Mouse (Mus musculus) R1 (cell line): ENCODE results near the gene Armc2.
A peak's percentile ranks its signal among the peaks of the same experiment; 100 is the strongest.

Experiments
- DNase-seq: peaks from one replicate; pipeline ENCODE4 v3.0.0-alpha.2; 2018; ENCODE audit warnings: low read depth, low spot score

Gene Armc2

GRCm38 (mm10) chr10:42014086-42014485, 4.2 kb downstream of the Armc2 start:
- no peak for DNase-seq

- DNase-seq, result no peak
Measured at GRCm38 (mm10) chr10:42010761-42011435, 7.3 kb downstream of the Armc2 start.

- DNase-seq, result no peak
Measured at GRCm38 (mm10) chr10:42005259-42005658, 13.0 kb downstream of the Armc2 start.

- no peak for DNase-seq
Measured at GRCm38 (mm10) chr10:42004690-42005089, 13.6 kb downstream of the Armc2 start.

GRCm38 (mm10) chr10:42004056-42004455, 14.2 kb downstream of the Armc2 start:
- no peak for DNase-seq

GRCm38 (mm10) chr10:42003576-42003975, 14.7 kb downstream of the Armc2 start:
- DNase-seq, result no peak

GRCm38 (mm10) chr10:42002436-42002835, 15.8 kb downstream of the Armc2 start:
- DNase-seq, result no peak

GRCm38 (mm10) chr10:42001260-42001659, 17.0 kb downstream of the Armc2 start:
- DNase-seq, result no peak

GRCm38 (mm10) chr10:41997691-41998178, 20.5 kb downstream of the Armc2 start:
- peak; percentile 87 for DNase-seq

- peak; percentile 35 for DNase-seq
Measured at GRCm38 (mm10) chr10:41996157-41996556, 22.1 kb downstream of the Armc2 start.

GRCm38 (mm10) chr10:41995051-41995450, 23.2 kb downstream of the Armc2 start:
- DNase-seq, result no peak

DNA sequence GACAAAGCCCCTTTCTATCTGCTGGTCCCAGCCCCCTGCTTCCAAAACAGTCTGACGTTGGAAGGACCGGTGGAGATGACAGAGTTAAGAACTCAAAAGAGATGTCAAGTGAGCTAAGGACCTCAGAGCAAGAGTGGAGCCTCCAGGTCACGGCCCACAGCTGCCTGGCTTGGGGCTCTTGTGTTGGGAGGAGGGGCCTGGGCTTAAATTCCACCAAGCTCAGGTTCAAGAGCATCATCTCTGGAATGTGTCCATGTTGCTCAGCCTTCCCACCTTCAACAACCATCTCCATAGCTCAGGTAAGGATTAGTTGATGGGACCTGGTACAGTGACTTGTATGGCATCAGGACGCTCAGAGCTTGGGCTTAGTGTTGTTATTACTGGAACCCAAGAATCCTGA, 23.7 kb downstream of the Armc2 start:
- no peak for DNase-seq

- no peak for DNase-seq
Measured at GRCm38 (mm10) chr10:41992059-41992440, 26.2 kb downstream of the Armc2 start.

- DNase-seq, result peak; percentile 34
Measured at GRCm38 (mm10) chr10:41991364-41992058, 26.7 kb downstream of the Armc2 start.

DNA sequence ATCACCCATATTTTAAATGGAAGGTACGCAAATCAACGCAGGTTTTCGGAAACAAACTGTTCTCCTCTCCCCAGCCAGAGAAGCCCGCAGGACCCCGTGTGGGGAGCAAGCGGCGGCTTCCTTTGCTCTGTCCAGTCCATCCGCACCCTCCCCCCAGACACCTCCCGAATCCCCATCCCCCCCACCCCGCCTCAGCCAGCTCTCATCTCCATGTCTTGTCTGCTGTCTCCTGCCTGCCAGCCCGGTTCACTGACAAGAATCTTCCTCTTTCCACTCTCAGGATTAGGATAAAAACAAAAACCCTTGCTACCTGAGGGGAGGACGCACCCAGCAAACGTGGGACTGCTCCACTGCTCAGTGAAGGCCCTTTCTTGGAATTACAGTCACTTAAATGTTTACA, 27.3 kb downstream of the Armc2 start:
- no peak for DNase-seq

DNA sequence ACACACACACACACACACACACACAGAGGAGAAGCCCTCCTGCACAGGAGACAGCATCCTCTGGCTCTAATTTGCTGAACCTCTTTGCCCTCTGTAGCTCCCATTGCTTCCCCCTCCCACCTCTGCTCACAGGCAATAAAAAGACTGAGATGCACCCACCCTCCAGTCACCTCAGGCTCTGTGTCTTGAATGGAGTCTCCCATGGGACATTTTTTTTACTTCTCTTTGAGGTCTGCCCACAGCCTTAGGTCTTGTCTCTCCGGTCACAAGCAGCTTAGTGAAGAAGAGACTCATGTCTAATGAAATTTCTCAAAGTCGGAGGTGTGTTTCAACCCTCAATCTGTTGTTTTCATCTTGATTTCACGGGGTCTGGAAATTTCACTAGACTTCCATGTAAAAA, 29.3 kb downstream of the Armc2 start:
- no peak for DNase-seq

- DNase-seq, result peak; percentile 78
Measured at GRCm38 (mm10) chr10:41986126-41986525, 32.1 kb downstream of the Armc2 start.

GRCm38 (mm10) chr10:41984221-41984620, 34.0 kb downstream of the Armc2 start:
- DNase-seq, result no peak

GRCm38 (mm10) chr10:41982821-41983220, 35.4 kb downstream of the Armc2 start:
- DNase-seq, result no peak

- peak; percentile 81 for DNase-seq
Measured at GRCm38 (mm10) chr10:41980772-41981383, 37.4 kb downstream of the Armc2 start.

DNA sequence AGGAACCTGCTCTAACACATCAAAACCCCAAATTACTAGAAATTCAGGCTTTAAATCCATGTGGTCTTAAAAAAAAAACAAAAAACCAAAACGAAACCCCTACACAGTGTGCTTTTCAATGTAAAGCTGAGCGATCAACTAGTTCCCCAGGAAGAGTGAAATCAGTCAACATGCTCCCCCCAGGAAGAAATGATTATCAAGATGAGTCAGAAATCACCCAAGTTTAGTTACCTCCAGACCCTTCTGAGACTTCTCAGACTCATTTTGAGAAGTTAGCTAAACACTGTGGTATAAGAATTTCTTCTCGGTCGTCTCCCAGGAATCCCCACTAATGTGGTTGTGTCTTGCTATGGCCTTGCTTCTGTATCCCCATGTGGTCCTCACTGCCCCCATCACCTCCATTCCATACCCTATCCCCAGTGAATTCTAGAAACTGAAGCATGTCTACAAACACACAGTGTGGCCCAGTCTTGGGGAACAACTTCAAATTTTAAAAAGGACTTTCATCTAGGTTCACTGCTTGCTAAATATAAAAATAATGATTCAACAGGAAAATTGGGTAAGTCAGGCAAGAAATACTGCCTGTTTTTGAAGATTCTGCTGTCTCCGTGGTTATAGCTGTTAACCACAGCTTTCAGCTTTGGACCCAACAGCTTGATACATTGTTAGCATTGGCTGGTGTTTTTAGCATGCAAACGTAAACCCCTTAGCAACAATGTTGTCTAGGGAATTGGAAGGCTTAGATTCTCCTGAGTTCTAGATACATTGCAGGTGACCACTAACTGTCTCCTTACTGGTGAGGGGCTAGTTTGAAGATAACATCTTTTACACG, 39.6 kb downstream of the Armc2 start:
- no peak for DNase-seq

DNA sequence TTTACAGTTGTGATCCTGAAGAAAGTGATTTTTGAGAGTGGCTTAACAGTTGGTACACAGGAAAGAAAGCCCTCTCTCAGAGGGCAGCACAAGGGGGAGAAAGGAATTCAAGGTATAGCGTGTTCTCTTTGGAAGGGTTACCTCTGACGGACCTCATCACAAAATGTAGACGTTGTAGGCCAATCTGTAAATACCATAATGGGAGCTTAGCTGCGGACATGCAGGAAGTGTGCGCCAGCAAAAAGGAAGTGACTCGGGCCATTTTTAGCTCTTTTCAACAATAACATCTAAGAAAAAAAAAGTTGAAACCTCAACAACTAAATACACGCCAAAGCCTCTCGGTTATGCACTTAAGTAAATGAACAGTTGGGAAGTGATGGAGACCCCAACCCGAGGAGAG, 45.6 kb downstream of the Armc2 start:
- DNase-seq, result no peak
